Mouse (Mus musculus): ENCODE data around the gene 4933428G20Rik. TPM values are rescaled to one million over a fixed set of nuclear protein-coding genes. Genes with fewer than 3 reads are reported as not detected.

The 4933428G20Rik gene
- polyA plus RNA-seq, 1 experiment from 2014 or later: 0.36 TPM

DNA sequence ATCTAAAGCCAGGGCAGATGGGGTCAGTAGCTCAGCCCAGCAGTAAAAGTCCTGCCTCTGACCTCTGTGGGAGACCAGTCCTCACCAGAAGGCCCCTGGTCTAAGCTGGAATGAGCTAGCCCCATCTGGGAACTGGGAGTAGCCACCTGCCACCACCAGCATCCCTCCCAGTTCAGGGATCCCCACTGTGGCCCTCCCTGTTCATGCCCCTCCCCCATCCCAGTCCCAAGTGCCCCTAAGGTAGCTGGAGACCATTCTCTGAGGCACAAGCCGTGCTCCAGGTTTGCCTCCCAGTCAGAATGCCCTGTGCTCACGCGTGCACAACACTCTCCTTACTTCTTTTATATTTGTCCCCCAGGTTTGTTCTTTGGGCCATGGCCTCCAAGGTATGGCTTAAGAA, 12.9 kb upstream of the 4933428G20Rik start:
- Histone ChIP-seq H3K4me1 (replicated peaks) (peaks cover 25% of the 10 kb centered on the region), H3K9ac (replicated peaks) (no peak overlapping the region), H3K27me3 (peaks cover 9% of the 10 kb centered on the region), H3K4me2 (no peak overlapping the region), H3K9me3 (peaks cover 4% of the 10 kb centered on the region; the same call in 1 of the 2 replicates), H3K36me3 (no peaks in the 10 kb centered on the region), H3K4me3 (replicated peaks) (no peak overlapping the region), H3K27ac (no peak overlapping the region)
- WGBS: 81% methylated on average over 3 of the region's 3 CpGs
- ATAC-seq (ENCODE audit: insufficient number of reproducible peaks, insufficient read depth, low FRiP score, low TSS enrichment, low read depth): no peak

DNA sequence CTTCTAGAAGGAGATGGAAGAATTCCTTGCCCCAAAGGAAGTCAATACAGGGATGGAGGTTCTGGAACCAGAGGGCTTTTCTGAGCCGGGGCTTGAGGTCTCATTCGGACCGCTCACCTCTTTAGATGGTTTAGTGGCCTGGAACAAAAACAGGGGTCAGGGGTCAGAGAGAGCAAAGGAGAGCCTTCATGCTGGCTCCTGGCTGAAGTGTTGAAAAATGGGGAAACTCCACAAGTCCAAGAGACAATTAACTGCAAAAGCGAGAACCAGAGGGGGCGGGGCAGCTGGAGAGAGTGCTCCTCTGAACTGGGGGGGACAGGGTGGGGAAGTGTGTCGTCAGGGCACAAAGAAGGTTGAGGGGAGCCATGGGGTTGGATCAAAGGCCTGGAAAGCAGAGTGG, 12.4 kb upstream of the 4933428G20Rik start:
- no peak overlapping the region for H3K27ac ChIP-seq
- WGBS: 66% methylated on average over 6 of the region's 6 CpGs
- no peak overlapping the region for H3K9ac ChIP-seq (replicated peaks)
- H3K4me3 ChIP-seq (replicated peaks): no peak overlapping the region
- H3K27me3 ChIP-seq: peaks cover 9% of the 10 kb centered on the region
- ATAC-seq (ENCODE audit: insufficient number of reproducible peaks, insufficient read depth, low FRiP score, low TSS enrichment, low read depth): no peak
- peaks cover 4% of the 10 kb centered on the region; the same call in 1 of the 2 replicates for H3K9me3 ChIP-seq
- no peak overlapping the region for H3K4me2 ChIP-seq
- peaks cover 27% of the 10 kb centered on the region for H3K4me1 ChIP-seq (replicated peaks)
- H3K36me3 ChIP-seq: no peaks in the 10 kb centered on the region

DNA sequence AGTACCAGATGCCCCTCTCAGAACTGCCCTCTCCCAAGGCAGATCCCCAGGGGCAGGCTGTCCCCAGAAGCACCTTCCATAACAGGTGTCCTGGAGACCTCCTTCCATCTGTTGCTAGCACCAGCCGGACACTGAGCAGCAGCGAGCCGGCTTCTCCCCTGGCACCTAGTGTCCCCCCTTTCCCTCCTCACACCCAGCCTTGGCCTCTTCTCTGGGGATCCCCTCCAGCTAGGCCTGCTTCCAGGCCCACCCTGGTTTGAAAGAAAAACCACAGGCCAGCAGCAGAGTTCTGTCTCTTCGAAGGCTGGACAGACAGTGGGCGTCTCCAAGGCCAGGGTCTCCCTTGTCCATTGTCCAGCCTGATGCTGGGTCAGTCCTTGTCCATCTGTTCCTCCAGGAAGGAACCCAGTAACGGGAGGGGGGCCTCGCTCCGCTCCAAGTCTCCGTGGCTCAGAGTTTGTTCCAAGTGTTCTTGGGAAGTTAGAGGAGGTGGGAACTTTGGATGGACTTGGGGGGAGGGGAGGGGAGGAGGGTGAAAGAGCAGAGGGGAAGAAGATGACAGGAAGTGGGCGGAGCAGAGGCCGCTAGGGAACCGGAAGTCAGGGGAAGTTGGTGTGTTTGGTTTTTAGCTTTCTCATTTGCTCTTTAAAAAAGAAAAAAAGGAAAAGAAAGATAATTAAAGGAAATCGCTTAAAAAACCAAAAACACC, 11.7 kb upstream of the 4933428G20Rik start:
- ATAC-seq (ENCODE audit: insufficient number of reproducible peaks, insufficient read depth, low FRiP score, low TSS enrichment, low read depth): no peak
- Histone ChIP-seq H3K36me3 (no peaks in the 10 kb centered on the region), H3K4me1 (replicated peaks) (peaks cover 27% of the 10 kb centered on the region), H3K4me3 (replicated peaks) (no peak overlapping the region), H3K4me2 (no peak overlapping the region), H3K27ac (0 out of 2 replicates have a peak overlapping the region, but pooled peaks have one; percentile 7), H3K9me3 (peaks cover 4% of the 10 kb centered on the region; the same call in 1 of the 2 replicates), H3K9ac (replicated peaks) (no peak overlapping the region), H3K27me3 (peaks cover 9% of the 10 kb centered on the region)
- 59% methylated on average over 13 of the region's 13 CpGs for WGBS

DNA sequence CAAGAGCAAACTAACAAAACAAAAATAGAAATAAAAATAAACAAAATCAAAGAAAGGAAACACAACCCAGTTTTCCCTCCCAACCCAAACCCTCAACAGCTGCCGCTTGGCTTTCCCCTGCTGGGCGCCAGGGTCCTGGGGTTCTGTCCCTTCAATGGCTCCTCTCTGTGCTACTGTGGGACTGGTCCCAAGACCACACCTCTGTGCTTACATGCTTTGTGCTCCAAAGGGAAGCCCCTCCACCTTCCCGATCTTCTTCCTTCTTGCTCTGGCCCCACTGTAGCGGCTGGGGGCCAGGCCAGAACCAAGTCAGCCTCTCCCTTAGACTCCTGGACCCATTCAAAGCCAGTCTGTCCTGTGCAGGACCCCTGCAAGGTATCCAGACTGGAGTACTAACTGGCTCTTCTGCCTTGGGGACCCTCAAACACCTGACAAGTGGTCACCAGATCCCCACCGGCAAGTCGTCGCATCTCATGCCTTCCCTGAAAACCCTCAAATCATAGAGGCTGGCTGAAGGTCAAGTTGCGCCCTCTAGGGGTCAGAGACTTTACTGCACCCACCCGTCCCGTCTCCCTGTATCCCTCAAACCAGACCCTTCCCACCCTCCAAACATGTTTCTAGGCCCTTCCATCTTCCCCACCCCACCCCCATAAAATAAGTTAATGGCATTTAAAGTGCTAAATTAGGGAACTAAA, 11.0 kb upstream of the 4933428G20Rik start:
- no peaks in the 10 kb centered on the region for H3K36me3 ChIP-seq
- H3K4me1 ChIP-seq (replicated peaks): peaks cover 27% of the 10 kb centered on the region
- no peak overlapping the region for H3K4me3 ChIP-seq (replicated peaks)
- H3K27ac ChIP-seq: 0 out of 2 replicates have a peak overlapping the region, but pooled peaks have one; percentile 23
- peaks cover 4% of the 10 kb centered on the region; the same call in 1 of the 2 replicates for H3K9me3 ChIP-seq
- WGBS: 32% methylated on average over 10 of the region's 10 CpGs
- H3K4me2 ChIP-seq: no peak overlapping the region
- ATAC-seq (ENCODE audit: insufficient number of reproducible peaks, insufficient read depth, low FRiP score, low TSS enrichment, low read depth): no peak
- no peak overlapping the region for H3K9ac ChIP-seq (replicated peaks)
- peaks cover 9% of the 10 kb centered on the region for H3K27me3 ChIP-seq

DNA sequence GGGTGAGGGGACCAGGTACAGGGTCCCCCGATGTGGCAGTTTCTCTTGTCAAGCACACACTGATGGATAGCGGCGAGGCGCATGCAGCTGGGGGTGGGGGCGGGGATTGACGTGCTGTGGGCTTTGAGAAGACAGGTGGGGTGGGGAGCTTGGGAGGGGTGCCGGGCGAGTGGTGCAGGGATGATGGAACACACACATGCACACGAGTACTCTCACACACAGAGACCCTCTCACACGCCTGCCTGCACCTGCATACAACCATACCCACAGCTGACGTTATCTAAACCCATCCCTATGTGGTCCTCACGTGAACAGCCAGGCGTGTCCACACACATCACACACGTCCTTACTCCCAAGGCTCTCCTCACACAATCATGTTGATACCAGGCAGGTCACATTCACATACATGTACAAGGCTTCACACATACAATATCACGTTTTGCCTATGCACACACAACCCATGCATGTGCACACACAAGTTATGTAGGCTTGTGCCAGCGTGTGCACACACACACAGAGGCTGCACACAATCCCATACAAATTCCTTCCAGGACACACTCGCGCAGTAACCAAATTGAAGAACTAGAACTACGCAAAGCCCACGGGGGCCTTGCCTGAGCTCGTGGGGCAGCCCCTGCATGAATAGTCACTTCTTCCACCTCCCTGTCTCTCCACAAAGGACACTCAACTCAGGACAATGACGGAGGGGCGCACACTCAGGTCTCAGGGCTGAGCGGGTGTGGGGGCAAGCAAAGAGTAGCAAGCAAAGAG, 9.8 kb upstream of the 4933428G20Rik start:
- Histone ChIP-seq H3K27ac (no peak overlapping the region), H3K4me2 (no peak overlapping the region), H3K9ac (replicated peaks) (no peak overlapping the region), H3K9me3 (no peaks in the 10 kb centered on the region), H3K36me3 (no peaks in the 10 kb centered on the region), H3K4me1 (replicated peaks) (peaks cover 27% of the 10 kb centered on the region), H3K27me3 (peaks cover 9% of the 10 kb centered on the region), H3K4me3 (replicated peaks) (no peak overlapping the region)
- WGBS: 67% methylated on average over 24 of the region's 24 CpGs
- ATAC-seq (ENCODE audit: insufficient number of reproducible peaks, insufficient read depth, low FRiP score, low TSS enrichment, low read depth): no peak

DNA sequence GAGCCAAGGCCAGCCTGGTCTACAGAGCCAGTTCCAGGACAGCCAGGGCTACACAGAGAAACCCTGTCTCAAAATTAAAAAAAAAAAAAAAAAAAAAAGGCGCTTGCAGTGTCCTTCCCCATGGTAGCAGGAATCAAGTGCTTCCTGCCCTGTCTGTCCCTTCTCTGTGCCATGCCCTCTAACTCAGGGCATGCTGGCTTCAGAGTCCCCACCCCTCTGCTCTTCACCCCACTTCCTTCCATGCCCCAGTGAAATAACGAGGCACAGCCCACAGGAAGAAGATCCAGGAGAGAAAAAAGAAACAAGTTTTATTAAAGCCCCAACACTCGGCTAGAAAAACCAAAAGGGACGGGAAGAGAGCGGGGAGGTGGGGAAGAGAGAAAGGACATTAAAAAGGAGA, 8.9 kb upstream of the 4933428G20Rik start:
- Histone ChIP-seq H3K4me1 (replicated peaks) (peaks cover 27% of the 10 kb centered on the region), H3K4me3 (replicated peaks) (no peak overlapping the region), H3K9ac (replicated peaks) (no peak overlapping the region), H3K9me3 (no peaks in the 10 kb centered on the region), H3K36me3 (no peaks in the 10 kb centered on the region), H3K27ac (no peak overlapping the region), H3K4me2 (no peak overlapping the region), H3K27me3 (peaks cover 9% of the 10 kb centered on the region)
- no peak for ATAC-seq (ENCODE audit: insufficient number of reproducible peaks, insufficient read depth, low FRiP score, low TSS enrichment, low read depth)
- 41% methylated on average over 5 of the region's 5 CpGs for WGBS

DNA sequence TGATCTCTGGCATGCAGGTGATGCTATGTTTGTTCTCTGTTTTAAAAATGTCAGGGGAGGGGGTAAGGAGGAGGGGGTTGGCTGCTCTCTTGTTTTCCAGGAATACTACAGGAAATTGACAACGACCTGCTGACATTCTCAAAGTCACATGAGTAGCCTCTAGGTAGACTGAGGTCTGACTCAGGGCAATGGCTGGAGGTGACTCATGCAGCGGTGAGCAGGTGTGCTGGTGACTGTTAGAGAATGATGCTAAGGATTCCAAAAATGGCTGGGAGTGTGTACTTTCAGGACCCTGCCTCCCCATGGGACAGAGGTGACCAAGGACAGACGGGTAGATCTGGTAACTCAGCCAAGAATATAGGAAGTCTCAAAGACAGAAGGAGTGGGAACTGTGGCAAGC, 8.1 kb upstream of the 4933428G20Rik start:
- Histone ChIP-seq H3K4me3 (replicated peaks) (no peak overlapping the region), H3K27ac (no peak overlapping the region), H3K27me3 (peaks cover 9% of the 10 kb centered on the region), H3K4me1 (replicated peaks) (peaks cover 27% of the 10 kb centered on the region), H3K36me3 (no peaks in the 10 kb centered on the region), H3K9ac (replicated peaks) (no peak overlapping the region), H3K9me3 (no peaks in the 10 kb centered on the region), H3K4me2 (no peak overlapping the region)
- no peak for ATAC-seq (ENCODE audit: insufficient number of reproducible peaks, insufficient read depth, low FRiP score, low TSS enrichment, low read depth)
- WGBS: 70% methylated on average over 3 of the region's 3 CpGs

DNA sequence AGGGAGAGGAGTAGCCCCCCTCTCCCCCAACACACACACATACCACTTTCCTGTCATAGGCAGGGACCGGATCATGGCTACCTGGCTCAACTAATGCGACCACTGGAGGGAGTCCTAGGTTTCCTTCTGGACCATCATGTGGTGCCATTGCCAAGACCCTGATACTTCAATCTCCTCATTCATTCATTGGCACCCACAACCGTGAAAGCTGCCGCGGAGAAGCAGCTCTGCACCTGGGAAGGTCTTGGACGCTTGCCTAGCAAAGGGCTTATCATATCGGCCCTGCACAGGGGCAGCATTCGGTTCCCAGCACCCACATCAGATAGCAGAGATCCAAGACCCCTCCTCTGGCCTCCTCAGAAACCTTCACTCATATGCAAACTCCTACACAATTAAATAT, 6.2 kb upstream of the 4933428G20Rik start:
- no peak overlapping the region for H3K4me2 ChIP-seq
- no peak overlapping the region for H3K4me3 ChIP-seq (replicated peaks)
- no peak overlapping the region for H3K27ac ChIP-seq
- 54% methylated on average over 8 of the region's 8 CpGs for WGBS
- no peaks in the 10 kb centered on the region for H3K9me3 ChIP-seq
- no peaks in the 10 kb centered on the region for H3K36me3 ChIP-seq
- no peak overlapping the region for H3K9ac ChIP-seq (replicated peaks)
- no peak for ATAC-seq (ENCODE audit: insufficient number of reproducible peaks, insufficient read depth, low FRiP score, low TSS enrichment, low read depth)
- H3K4me1 ChIP-seq (replicated peaks): peaks cover 28% of the 10 kb centered on the region
- H3K27me3 ChIP-seq: peaks cover 25% of the 10 kb centered on the region

DNA sequence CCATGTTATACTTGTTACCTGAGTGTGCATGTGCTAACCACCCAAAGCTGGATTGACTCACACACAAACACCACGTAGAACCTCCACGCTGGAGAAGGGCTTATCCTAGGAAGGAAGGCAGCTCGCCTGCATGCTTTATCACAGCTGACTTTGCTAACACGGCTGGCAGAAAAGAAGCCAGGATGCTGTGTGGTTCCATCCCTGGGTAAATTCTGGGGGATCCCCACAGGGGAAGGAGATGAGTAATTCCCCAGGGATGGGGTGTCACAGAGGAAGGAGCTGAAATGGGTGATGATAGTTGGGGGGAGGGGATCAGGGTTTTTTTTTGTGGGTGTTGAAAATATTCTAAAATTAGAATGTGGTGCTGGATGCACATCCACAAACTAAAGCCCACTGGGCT, 5.6 kb upstream of the 4933428G20Rik start:
- Histone ChIP-seq H3K4me3 (replicated peaks) (no peak overlapping the region), H3K4me2 (no peak overlapping the region), H3K4me1 (replicated peaks) (peaks cover 29% of the 10 kb centered on the region), H3K27ac (no peak overlapping the region), H3K27me3 (peaks cover 31% of the 10 kb centered on the region), H3K9ac (replicated peaks) (no peak overlapping the region), H3K36me3 (peaks cover 3% of the 10 kb centered on the region; the same call in 1 of the 2 replicates), H3K9me3 (no peaks in the 10 kb centered on the region)
- ATAC-seq (ENCODE audit: insufficient number of reproducible peaks, insufficient read depth, low FRiP score, low TSS enrichment, low read depth): no peak
- 81% methylated on average over 4 of the region's 4 CpGs for WGBS

DNA sequence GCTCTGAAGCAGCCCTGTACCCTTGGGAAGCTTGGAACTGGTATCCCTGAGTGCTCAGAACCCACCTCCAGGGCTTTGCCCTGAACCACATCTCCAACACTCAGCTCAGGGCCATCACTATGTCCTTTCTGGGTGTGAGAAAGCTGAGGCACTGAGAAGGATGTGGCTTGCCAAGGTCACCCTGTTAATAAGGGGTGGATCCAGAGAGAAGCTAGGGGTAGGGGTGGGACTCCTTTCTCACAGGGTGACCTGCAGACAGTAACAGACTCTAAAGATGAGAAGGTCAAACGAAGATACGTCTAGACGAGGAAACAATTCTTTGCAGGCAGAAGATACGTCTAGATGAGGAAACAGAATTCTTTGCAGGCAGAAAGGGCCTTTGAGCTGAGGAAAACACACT, 2.7 kb upstream of the 4933428G20Rik start:
- peaks cover 22% of the 10 kb centered on the region for H3K4me1 ChIP-seq (replicated peaks)
- H3K9me3 ChIP-seq: no peaks in the 10 kb centered on the region
- no peak for ATAC-seq (ENCODE audit: insufficient number of reproducible peaks, insufficient read depth, low FRiP score, low TSS enrichment, low read depth)
- WGBS: 80% methylated on average over 4 of the region's 4 CpGs
- H3K4me3 ChIP-seq (replicated peaks): no peak overlapping the region
- H3K4me2 ChIP-seq: no peak overlapping the region
- H3K27me3 ChIP-seq: peaks cover 51% of the 10 kb centered on the region
- no peak overlapping the region for H3K27ac ChIP-seq
- no peak overlapping the region for H3K9ac ChIP-seq (replicated peaks)
- peaks cover 12% of the 10 kb centered on the region; the same call in 1 of the 2 replicates for H3K36me3 ChIP-seq

DNA sequence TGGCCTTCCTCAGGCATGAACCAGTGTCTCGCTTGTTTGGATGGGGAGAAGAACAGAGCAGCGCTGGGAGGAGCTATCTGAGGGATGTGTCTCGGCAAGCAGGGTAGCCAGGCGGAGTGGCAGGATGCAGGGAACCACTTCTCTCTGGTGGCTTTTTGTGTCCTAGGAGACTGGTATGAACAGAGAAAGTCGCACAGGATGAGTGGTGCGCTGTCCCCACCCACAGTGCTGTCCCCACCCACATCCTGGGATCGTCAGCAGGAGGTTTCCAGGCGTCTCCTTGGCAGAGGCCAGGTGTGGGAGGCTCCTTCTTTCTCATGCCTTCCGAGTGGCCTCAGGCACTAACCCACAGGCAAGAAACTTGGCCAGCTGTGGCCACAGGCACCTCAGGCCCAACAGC, 2.2 kb upstream of the 4933428G20Rik start:
- WGBS: 35% methylated on average over 9 of the region's 9 CpGs
- ATAC-seq (ENCODE audit: insufficient number of reproducible peaks, insufficient read depth, low FRiP score, low TSS enrichment, low read depth): no peak
- H3K27ac ChIP-seq: no peak overlapping the region
- H3K9ac ChIP-seq (replicated peaks): no peak overlapping the region
- peaks cover 16% of the 10 kb centered on the region for H3K36me3 ChIP-seq
- peaks cover 56% of the 10 kb centered on the region for H3K27me3 ChIP-seq
- no peak overlapping the region for H3K4me2 ChIP-seq
- peaks cover 22% of the 10 kb centered on the region for H3K4me1 ChIP-seq (replicated peaks)
- no peak overlapping the region for H3K4me3 ChIP-seq (replicated peaks)
- no peaks in the 10 kb centered on the region for H3K9me3 ChIP-seq
